ENCODE assay signal across 8 mouse cellular contexts in genomic region chr11:69088856-69089615, GRCm38 (mm10). TPM values are rescaled to one million over a fixed set of nuclear protein-coding genes. Genes with fewer than 3 reads are reported as not detected.
DNase-seq lines count a peak whose midpoint lies in the region; ATAC-seq and TF ChIP-seq lines count a peak whose summit lies in the region.

No protein-coding gene starts in this region.

- 18% methylated on average over 14 of the region's 25 CpGs for WGBS in kidney, embryonic 14.5 days
- WGBS in intestine, postnatal 0 days, result 5% methylated on average over 25 of the region's 25 CpGs
- WGBS in midbrain, postnatal 0 days, result 11% methylated on average over 24 of the region's 25 CpGs

- no peaks in the 10 kb centered on the region for H3K9me3 ChIP-seq in kidney, embryonic 14.5 days (ENCODE audit: control insufficient read depth, low read length)
- no peaks in the 10 kb centered on the region for H3K9me3 ChIP-seq in E14TG2a.4 (ENCODE audit: low read length)
- no peaks in the 10 kb centered on the region for H3K9me3 ChIP-seq in intestine, postnatal 0 days (ENCODE audit: control insufficient read depth)
- no peaks in the 10 kb centered on the region for H3K9me3 ChIP-seq in midbrain, postnatal 0 days (ENCODE audit: low read length)

- peak overlapping the region; percentile 100 for H3K4me3 ChIP-seq in kidney, embryonic 14.5 days (ENCODE audit: low read length)
- H3K4me3 ChIP-seq in E14TG2a.4 (replicated peaks; ENCODE audit: low read length), result peak overlapping the region; percentile 99
- peak overlapping the region; percentile 100 for H3K4me3 ChIP-seq in intestine, postnatal 0 days (ENCODE audit: low read depth, low read length)
- peak overlapping the region; percentile 95 for H3K4me3 ChIP-seq in midbrain, postnatal 0 days (ENCODE audit: low read depth, low read length)

- H3K9ac ChIP-seq in kidney, embryonic 14.5 days (ENCODE audit: low read depth, low read length), result peak overlapping the region; percentile 99
- peak overlapping the region; percentile 99 for H3K9ac ChIP-seq in intestine, postnatal 0 days (ENCODE audit: low read depth, low read length)
- H3K9ac ChIP-seq in midbrain, postnatal 0 days (replicated peaks; ENCODE audit: low read length, poor library complexity, severe bottlenecking), result peak overlapping the region; percentile 100

- peaks cover 33% of the 10 kb centered on the region for H3K36me3 ChIP-seq in kidney, embryonic 14.5 days (ENCODE audit: control insufficient read depth, insufficient read depth, low read length)
- peaks cover 36% of the 10 kb centered on the region for H3K36me3 ChIP-seq in E14TG2a.4 (ENCODE audit: insufficient read depth, low read length)
- H3K36me3 ChIP-seq in intestine, postnatal 0 days (ENCODE audit: control insufficient read depth, insufficient read depth), result peaks cover 19% of the 10 kb centered on the region; the same call in 1 of the 2 replicates
- peaks cover 13% of the 10 kb centered on the region; the same call in 1 of the 2 replicates for H3K36me3 ChIP-seq in midbrain, postnatal 0 days (ENCODE audit: insufficient read depth, low read length)

- peak overlapping the region; percentile 94 for H3K27ac ChIP-seq in kidney, embryonic 14.5 days (ENCODE audit: low read depth, low read length)
- peak overlapping the region; percentile 96 for H3K27ac ChIP-seq in intestine, postnatal 0 days (ENCODE audit: low read depth, low read length)
- peak overlapping the region; percentile 99 for H3K27ac ChIP-seq in midbrain, postnatal 0 days (ENCODE audit: low read depth, low read length)

- DNase-seq in kidney, postnatal 36 days, result no peak
- DNase-seq in midbrain, postnatal 0 days (ENCODE audit: low spot score), result no peak
- no peak for DNase-seq in frontal cortex, postnatal 36 days (ENCODE audit: low spot score in 2 of 2)

- peaks cover 21% of the 10 kb centered on the region for H3K4me1 ChIP-seq in kidney, embryonic 14.5 days (ENCODE audit: control insufficient read depth, insufficient read depth, low read length)
- peaks cover 69% of the 10 kb centered on the region for H3K4me1 ChIP-seq in E14TG2a.4 (replicated peaks; ENCODE audit: low read depth, low read length)
- H3K4me1 ChIP-seq in intestine, postnatal 0 days (replicated peaks; ENCODE audit: control insufficient read depth, insufficient read depth, low read length), result peaks cover 8% of the 10 kb centered on the region; the same call in 1 of the 2 replicates
- peaks cover 16% of the 10 kb centered on the region; the same call in 1 of the 2 replicates for H3K4me1 ChIP-seq in midbrain, postnatal 0 days (ENCODE audit: insufficient read depth, low read length)

- H3K27me3 ChIP-seq in kidney, embryonic 14.5 days (ENCODE audit: control insufficient read depth, insufficient read depth, low read length), result no peaks in the 10 kb centered on the region
- no peaks in the 10 kb centered on the region for H3K27me3 ChIP-seq in E14TG2a.4 (ENCODE audit: insufficient read depth, low read length)
- H3K27me3 ChIP-seq in intestine, postnatal 0 days (replicated peaks; ENCODE audit: control insufficient read depth, insufficient read depth, low read length), result no peaks in the 10 kb centered on the region
- H3K27me3 ChIP-seq in midbrain, postnatal 0 days (ENCODE audit: insufficient read depth, low read length), result no peaks in the 10 kb centered on the region

- peak overlapping the region; percentile 95 for H3K4me2 ChIP-seq in kidney, embryonic 14.5 days (replicated peaks; ENCODE audit: low read depth, low read length)
- H3K4me2 ChIP-seq in intestine, postnatal 0 days (replicated peaks; ENCODE audit: low read depth), result peak overlapping the region; percentile 82
- H3K4me2 ChIP-seq in midbrain, postnatal 0 days (ENCODE audit: low read depth, low read length, poor library complexity, severe bottlenecking), result peak overlapping the region; percentile 97

- TF ChIP-seq CTCF in E14TG2a.4 (conservative IDR thresholded peaks at IDR 0.05; ENCODE audit: low read length), result no peak
- TF ChIP-seq CTCF in intestine, postnatal 0 days (IDR thresholded peaks at IDR 0.05; ENCODE audit: low read depth), result no peak
- 0 out of 2 replicates have a peak, but pooled peaks have one; percentile 6 for TF ChIP-seq CTCF in midbrain, postnatal 0 days (IDR thresholded peaks at IDR 0.05)

- ATAC-seq in kidney, embryonic 14.5 days (ENCODE audit: low FRiP score, low TSS enrichment), result peak; percentile 28
- ATAC-seq in erythroblast, adult 5-6 weeks (replicated peaks; ENCODE audit: low FRiP score, poor library complexity, severe bottlenecking), result peak; percentile 86
- ATAC-seq in intestine, postnatal 0 days, result 0 out of 2 replicates have a peak, but pooled peaks have one; percentile 6
- peak; percentile 12; the same call in 1 of the 2 replicates for ATAC-seq in midbrain, postnatal 0 days (ENCODE audit: low FRiP score)
- no peak for ATAC-seq in activated CD4-positive, CD25-positive, alpha-beta regulatory T cell, adult 4 months

RNA-seq across cellular contexts. Expression of gene Vamp2, which starts 0.7 kb away (rescaled TPM):
- 57.5 and 86.5 TPM in 2 replicates for polyA plus RNA-seq in kidney, embryonic 14.5 days (2014; fragmentation: Nextera tagmentation; extraction: Ambion mirVana)
- total RNA-seq in erythroblast, adult 5-6 weeks (2015; ENCODE audit: low replicate concordance), result 50.3 and 58.7 TPM in 2 replicates
- total RNA-seq in erythroblast, adult 5-6 weeks (2017; ENCODE audit: low replicate concordance), result 12.4 and 17.8 TPM in 2 replicates
- 45.3 and 50.3 TPM in 2 replicates for polyA plus RNA-seq in intestine, postnatal 0 days (2015; fragmentation: Nextera tagmentation; extraction: Ambion mirVana)
- 144 and 157 TPM in 2 replicates for total RNA-seq in midbrain, postnatal 0 days (2014; rRNA removed)
- polyA plus RNA-seq in midbrain, postnatal 0 days (2015; fragmentation: Nextera tagmentation; extraction: Ambion mirVana), result 591 and 600 TPM in 2 replicates
- 10 to 100 TPM; 27.6 to 27.9 TPM for polyA plus RNA-seq in activated CD4-positive, CD25-positive, alpha-beta regulatory T cell, adult 4 months (2017; shearing (Covaris generic))

RNA-seq across cellular contexts. Expression of gene Per1, which starts 6.0 kb away (rescaled TPM):
- polyA plus RNA-seq in kidney, embryonic 14.5 days (2014; fragmentation: Nextera tagmentation; extraction: Ambion mirVana), result 6.1 and 8.9 TPM in 2 replicates
- total RNA-seq in erythroblast, adult 5-6 weeks (2015; ENCODE audit: low replicate concordance), result 2.3 and 3.1 TPM in 2 replicates
- 1.7 and 1.9 TPM in 2 replicates for total RNA-seq in erythroblast, adult 5-6 weeks (2017; ENCODE audit: low replicate concordance)
- polyA plus RNA-seq in intestine, postnatal 0 days (2015; fragmentation: Nextera tagmentation; extraction: Ambion mirVana), result 7.2 and 11.3 TPM in 2 replicates
- 28.5 and 47.1 TPM in 2 replicates for total RNA-seq in midbrain, postnatal 0 days (2014; rRNA removed)
- 11.8 and 15.4 TPM in 2 replicates for polyA plus RNA-seq in midbrain, postnatal 0 days (2015; fragmentation: Nextera tagmentation; extraction: Ambion mirVana)
- 1 to 10 TPM; 4.5 to 6.7 TPM for polyA plus RNA-seq in activated CD4-positive, CD25-positive, alpha-beta regulatory T cell, adult 4 months (2017; shearing (Covaris generic))

RNA-seq across cellular contexts. Expression of gene Tmem107, which starts 18.4 kb away (rescaled TPM):
- 62.2 and 73.8 TPM in 2 replicates for polyA plus RNA-seq in kidney, embryonic 14.5 days (2014; fragmentation: Nextera tagmentation; extraction: Ambion mirVana)
- total RNA-seq in erythroblast, adult 5-6 weeks (2015; ENCODE audit: low replicate concordance), result 2.3 and 6.1 TPM in 2 replicates
- total RNA-seq in erythroblast, adult 5-6 weeks (2017; ENCODE audit: low replicate concordance), result 2.9 and 3.9 TPM in 2 replicates
- 14.5 TPM in 2 replicates for polyA plus RNA-seq in intestine, postnatal 0 days (2015; fragmentation: Nextera tagmentation; extraction: Ambion mirVana)
- 42.4 and 61.8 TPM in 2 replicates for total RNA-seq in midbrain, postnatal 0 days (2014; rRNA removed)
- polyA plus RNA-seq in midbrain, postnatal 0 days (2015; fragmentation: Nextera tagmentation; extraction: Ambion mirVana), result 23.8 and 27.8 TPM in 2 replicates
- polyA plus RNA-seq in activated CD4-positive, CD25-positive, alpha-beta regulatory T cell, adult 4 months (2017; shearing (Covaris generic)), result 1 to 10 TPM; 4.4 to 7.1 TPM

RNA-seq across cellular contexts. Expression of gene Borcs6, which starts 29.5 kb away (rescaled TPM):
- 6.6 and 7.5 TPM in 2 replicates for polyA plus RNA-seq in kidney, embryonic 14.5 days (2014; fragmentation: Nextera tagmentation; extraction: Ambion mirVana)
- 2.5 and 3.1 TPM in 2 replicates for total RNA-seq in erythroblast, adult 5-6 weeks (2015; ENCODE audit: low replicate concordance)
- total RNA-seq in erythroblast, adult 5-6 weeks (2017; ENCODE audit: low replicate concordance), result 1.0 and 4.7 TPM in 2 replicates
- polyA plus RNA-seq in intestine, postnatal 0 days (2015; fragmentation: Nextera tagmentation; extraction: Ambion mirVana), result 13.4 and 13.8 TPM in 2 replicates
- total RNA-seq in midbrain, postnatal 0 days (2014; rRNA removed), result 33.3 and 39.0 TPM in 2 replicates
- polyA plus RNA-seq in midbrain, postnatal 0 days (2015; fragmentation: Nextera tagmentation; extraction: Ambion mirVana), result 21.1 and 21.3 TPM in 2 replicates
- 1 to 10 TPM; 2.1 to 2.4 TPM for polyA plus RNA-seq in activated CD4-positive, CD25-positive, alpha-beta regulatory T cell, adult 4 months (2017; shearing (Covaris generic))

RNA-seq across cellular contexts. Expression of gene Hes7, which starts 31.2 kb away (rescaled TPM):
- 0.23 and 0.41 TPM in 2 replicates for polyA plus RNA-seq in kidney, embryonic 14.5 days (2014; fragmentation: Nextera tagmentation; extraction: Ambion mirVana)
- total RNA-seq in erythroblast, adult 5-6 weeks (2015; ENCODE audit: low replicate concordance), result not detected in 2 replicates
- not detected in 2 replicates for total RNA-seq in erythroblast, adult 5-6 weeks (2017; ENCODE audit: low replicate concordance)
- polyA plus RNA-seq in intestine, postnatal 0 days (2015; fragmentation: Nextera tagmentation; extraction: Ambion mirVana), result 0.21 and 0.37 TPM in 2 replicates
- total RNA-seq in midbrain, postnatal 0 days (2014; rRNA removed), result 1.2 and 2.1 TPM in 2 replicates
- polyA plus RNA-seq in midbrain, postnatal 0 days (2015; fragmentation: Nextera tagmentation; extraction: Ambion mirVana), result 1.7 and 2.0 TPM in 2 replicates
- not detected for polyA plus RNA-seq in activated CD4-positive, CD25-positive, alpha-beta regulatory T cell, adult 4 months (2017; shearing (Covaris generic))
